Mouse (Mus musculus): ENCODE measurements around the gene Tspan5. TPM values are rescaled to one million over a fixed set of nuclear protein-coding genes. Genes with fewer than 3 reads are reported as not detected.

Gene Tspan5
- polyA plus RNA-seq, 2 experiments, result 38.8 to 44.8 TPM

- Histone ChIP-seq H3K9ac (ENCODE audit: low read depth, low read length, severe bottlenecking) (no peak overlapping the region), H3K4me2 (replicated peaks; ENCODE audit: low read depth, low read length, severe bottlenecking) (no peak overlapping the region), H3K9me3 (ENCODE audit: control insufficient read depth, low read length) (no peaks in the 10 kb centered on the region), H3K4me3 (replicated peaks; ENCODE audit: low read length) (no peak overlapping the region), H3K27me3 (ENCODE audit: control insufficient read depth, insufficient read depth, low read length) (no peaks in the 10 kb centered on the region), H3K36me3 (ENCODE audit: control insufficient read depth, insufficient read depth, low read length) (no peaks in the 10 kb centered on the region), H3K27ac (replicated peaks; ENCODE audit: low read depth, low read length) (no peak overlapping the region), H3K4me1 (ENCODE audit: control insufficient read depth, insufficient read depth, low read length) (peaks cover 5% of the 10 kb centered on the region; the same call in 1 of the 2 replicates)
- WGBS, result 75% methylated on average over 4 of the region's 4 CpGs
- DNase-seq (ENCODE audit: low spot score), result no peak
- TF ChIP-seq POLR2A (IDR thresholded peaks at IDR 0.05; ENCODE audit: borderline replicate concordance, extremely low read depth, insufficient read depth, insufficient read length), result no peak
- ATAC-seq (ENCODE audit: low FRiP score, low read depth), result no peak
These were observed 175.0 kb downstream of the Tspan5 start for GRCm38 (mm10) chr3:138917016-138917415.

- Histone ChIP-seq H3K4me2 (replicated peaks; ENCODE audit: low read depth, low read length, severe bottlenecking) (no peak overlapping the region), H3K36me3 (ENCODE audit: control insufficient read depth, insufficient read depth, low read length) (no peaks in the 10 kb centered on the region), H3K4me3 (replicated peaks; ENCODE audit: low read length) (no peak overlapping the region), H3K27me3 (ENCODE audit: control insufficient read depth, insufficient read depth, low read length) (no peaks in the 10 kb centered on the region), H3K9ac (ENCODE audit: low read depth, low read length, severe bottlenecking) (no peak overlapping the region), H3K4me1 (ENCODE audit: control insufficient read depth, insufficient read depth, low read length) (peaks cover 5% of the 10 kb centered on the region; the same call in 1 of the 2 replicates), H3K9me3 (ENCODE audit: control insufficient read depth, low read length) (no peaks in the 10 kb centered on the region), H3K27ac (replicated peaks; ENCODE audit: low read depth, low read length) (no peak overlapping the region)
- no peak for ATAC-seq (ENCODE audit: low FRiP score, low read depth)
- no peak for DNase-seq (ENCODE audit: low spot score)
- TF ChIP-seq POLR2A (IDR thresholded peaks at IDR 0.05; ENCODE audit: borderline replicate concordance, extremely low read depth, insufficient read depth, insufficient read length), result no peak
- WGBS, result 94% methylated on average over 4 of the region's 4 CpGs
These were observed 176.2 kb downstream of the Tspan5 start for GRCm38 (mm10) chr3:138918241-138918640.

- H3K27me3 ChIP-seq (ENCODE audit: control insufficient read depth, insufficient read depth, low read length), result no peaks in the 10 kb centered on the region
- H3K4me1 ChIP-seq (ENCODE audit: control insufficient read depth, insufficient read depth, low read length), result no peaks in the 10 kb centered on the region
- no peak overlapping the region for H3K9ac ChIP-seq (ENCODE audit: low read depth, low read length, severe bottlenecking)
- H3K4me3 ChIP-seq (replicated peaks; ENCODE audit: low read length), result no peak overlapping the region
- H3K36me3 ChIP-seq (ENCODE audit: control insufficient read depth, insufficient read depth, low read length), result peaks cover 20% of the 10 kb centered on the region
- DNase-seq (ENCODE audit: low spot score), result no peak
- WGBS, result 90% methylated on average over 8 of the region's 8 CpGs
- H3K27ac ChIP-seq (replicated peaks; ENCODE audit: low read depth, low read length), result no peak overlapping the region
- ATAC-seq (ENCODE audit: low FRiP score, low read depth), result no peak
- no peaks in the 10 kb centered on the region for H3K9me3 ChIP-seq (ENCODE audit: control insufficient read depth, low read length)
- no peak overlapping the region for H3K4me2 ChIP-seq (replicated peaks; ENCODE audit: low read depth, low read length, severe bottlenecking)
- no peak for TF ChIP-seq POLR2A (IDR thresholded peaks at IDR 0.05; ENCODE audit: borderline replicate concordance, extremely low read depth, insufficient read depth, insufficient read length)
These were observed 184.2 kb downstream of the Tspan5 start for GRCm38 (mm10) chr3:138926161-138926560.

GRCm38 (mm10) chr3:138927437-138927836, 185.4 kb downstream of the Tspan5 start:
- no peak overlapping the region for H3K4me3 ChIP-seq (replicated peaks; ENCODE audit: low read length)
- no peak overlapping the region for H3K4me2 ChIP-seq (replicated peaks; ENCODE audit: low read depth, low read length, severe bottlenecking)
- no peaks in the 10 kb centered on the region for H3K4me1 ChIP-seq (ENCODE audit: control insufficient read depth, insufficient read depth, low read length)
- ATAC-seq (ENCODE audit: low FRiP score, low read depth), result no peak
- no peak overlapping the region for H3K9ac ChIP-seq (ENCODE audit: low read depth, low read length, severe bottlenecking)
- no peak overlapping the region for H3K27ac ChIP-seq (replicated peaks; ENCODE audit: low read depth, low read length)
- no peak for DNase-seq (ENCODE audit: low spot score)
- 93% methylated on average over 4 of the region's 4 CpGs for WGBS
- no peaks in the 10 kb centered on the region for H3K27me3 ChIP-seq (ENCODE audit: control insufficient read depth, insufficient read depth, low read length)
- no peaks in the 10 kb centered on the region for H3K9me3 ChIP-seq (ENCODE audit: control insufficient read depth, low read length)
- TF ChIP-seq POLR2A (IDR thresholded peaks at IDR 0.05; ENCODE audit: borderline replicate concordance, extremely low read depth, insufficient read depth, insufficient read length), result no peak
- peaks cover 20% of the 10 kb centered on the region for H3K36me3 ChIP-seq (ENCODE audit: control insufficient read depth, insufficient read depth, low read length)

GRCm38 (mm10) chr3:138936780-138937179, 194.8 kb downstream of the Tspan5 start:
- Histone ChIP-seq H3K9ac (ENCODE audit: low read depth, low read length, severe bottlenecking) (no peak overlapping the region), H3K4me1 (ENCODE audit: control insufficient read depth, insufficient read depth, low read length) (no peaks in the 10 kb centered on the region), H3K27ac (replicated peaks; ENCODE audit: low read depth, low read length) (no peak overlapping the region), H3K4me3 (replicated peaks; ENCODE audit: low read length) (no peak overlapping the region), H3K27me3 (ENCODE audit: control insufficient read depth, insufficient read depth, low read length) (no peaks in the 10 kb centered on the region), H3K4me2 (replicated peaks; ENCODE audit: low read depth, low read length, severe bottlenecking) (no peak overlapping the region), H3K36me3 (ENCODE audit: control insufficient read depth, insufficient read depth, low read length) (peaks cover 36% of the 10 kb centered on the region), H3K9me3 (ENCODE audit: control insufficient read depth, low read length) (no peaks in the 10 kb centered on the region)
- TF ChIP-seq POLR2A (IDR thresholded peaks at IDR 0.05; ENCODE audit: borderline replicate concordance, extremely low read depth, insufficient read depth, insufficient read length), result no peak
- ATAC-seq (ENCODE audit: low FRiP score, low read depth), result no peak
- WGBS, result 89% methylated on average over 8 of the region's 8 CpGs
- DNase-seq (ENCODE audit: low spot score), result no peak

- DNase-seq (ENCODE audit: low spot score), result no peak
- no peak overlapping the region for H3K4me3 ChIP-seq (replicated peaks; ENCODE audit: low read length)
- no peak for TF ChIP-seq POLR2A (IDR thresholded peaks at IDR 0.05; ENCODE audit: borderline replicate concordance, extremely low read depth, insufficient read depth, insufficient read length)
- H3K4me1 ChIP-seq (ENCODE audit: control insufficient read depth, insufficient read depth, low read length), result no peaks in the 10 kb centered on the region
- no peaks in the 10 kb centered on the region for H3K9me3 ChIP-seq (ENCODE audit: control insufficient read depth, low read length)
- H3K36me3 ChIP-seq (ENCODE audit: control insufficient read depth, insufficient read depth, low read length), result peaks cover 39% of the 10 kb centered on the region
- WGBS, result 97% methylated on average over 10 of the region's 10 CpGs
- no peak for ATAC-seq (ENCODE audit: low FRiP score, low read depth)
- H3K9ac ChIP-seq (ENCODE audit: low read depth, low read length, severe bottlenecking), result no peak overlapping the region
- H3K4me2 ChIP-seq (replicated peaks; ENCODE audit: low read depth, low read length, severe bottlenecking), result no peak overlapping the region
- no peaks in the 10 kb centered on the region for H3K27me3 ChIP-seq (ENCODE audit: control insufficient read depth, insufficient read depth, low read length)
- H3K27ac ChIP-seq (replicated peaks; ENCODE audit: low read depth, low read length), result no peak overlapping the region
These were observed 195.2 kb downstream of the Tspan5 start for GRCm38 (mm10) chr3:138937241-138937640.
